Mouse (Mus musculus) hindbrain, embryonic 12.5 days (tissue): ENCODE results near the gene Btbd2. TPM values are rescaled to one million over a fixed set of nuclear protein-coding genes. Genes with fewer than 3 reads are reported as not detected.
A peak's percentile ranks its signal among the peaks of the same experiment; 100 is the strongest.

Experiments
- ATAC-seq: fragments of 200-750 bp; cut with Nextera tagmentation; 2 replicates; pipeline ENCODE4 v1.8.0; 2017; ENCODE audit warnings: moderate TSS enrichment; ENCODE audit not compliant: low FRiP score
- H3K27ac ChIP-seq: fragments of 300-500 bp; sonication (generic); 2 replicates; pipeline ENCODE4 v1.5.1; 2016; ENCODE audit warnings: mild to moderate bottlenecking
- H3K27me3 ChIP-seq: fragments of 300-500 bp; sonication (generic); 2 replicates; pipeline ENCODE4 v1.6.1; 2016; ENCODE audit warnings: mild to moderate bottlenecking
- H3K36me3 ChIP-seq: fragments of 300-500 bp; sonication (generic); 2 replicates; pipeline ENCODE4 v1.6.1; 2016; ENCODE audit warnings: mild to moderate bottlenecking
- H3K4me1 ChIP-seq: fragments of 300-500 bp; sonication (generic); 2 replicates; pipeline ENCODE4 v1.6.1; 2016
- H3K4me2 ChIP-seq: fragments of 300-500 bp; sonication (generic); replicated peaks from 2 replicates; pipeline ENCODE4 v1.6.1; 2016; ENCODE audit warnings: mild to moderate bottlenecking
- H3K4me3 ChIP-seq: fragments of 300-500 bp; sonication (generic); 2 replicates; pipeline ENCODE4 v1.5.1; 2016; ENCODE audit warnings: mild to moderate bottlenecking
- H3K9ac ChIP-seq: fragments of 300-500 bp; sonication (generic); 2 replicates; pipeline ENCODE4 v1.6.1; 2016; ENCODE audit warnings: mild to moderate bottlenecking, moderate library complexity
- H3K9me3 ChIP-seq: fragments of 300-500 bp; sonication (generic); replicated peaks from 2 replicates; pipeline ENCODE4 v1.6.1; 2016; ENCODE audit warnings: mild to moderate bottlenecking
- WGBS: fragments of 180-500 bp; shearing (Covaris S2); methylation state at CpG from one replicate; pipeline ENCODE4 v1.1.7; 2016; 5-methylcytosine and 5-hydroxymethylcytosine counted together
- polyA plus RNA-seq: library from polyadenylated mRNA; unstranded; fragments of >200 nt; fragmentation: Nextera tagmentation; extraction: Ambion mirVana; gene quantifications from 2 replicates; pipeline ENCODE4 v1.2.1, GENCODE M21; 2016

Gene Btbd2
- polyA plus RNA-seq, 1 experiment from 2014 or later, result 96.4 TPM

- 92% methylated on average over 8 of the region's 8 CpGs for WGBS
Measured at GRCm38 (mm10) chr10:80697393-80697787, 40.5 kb upstream of the Btbd2 start.

GRCm38 (mm10) chr10:80696502-80697392 is 39.9 kb upstream of the Btbd2 start:
- H3K4me3 ChIP-seq, result no peak overlapping the region
- no peak overlapping the region for H3K4me2 ChIP-seq
- H3K9me3 ChIP-seq, result no peaks in the 10 kb centered on the region
- H3K36me3 ChIP-seq, result 0 out of 2 replicates have a peak, but pooled peaks cover 7% of the 10 kb centered on the region
- peak overlapping the region; percentile 40; the same call in 1 of the 2 replicates for H3K27ac ChIP-seq
- ATAC-seq, result no peak
- no peak overlapping the region for H3K9ac ChIP-seq
- no peaks in the 10 kb centered on the region for H3K27me3 ChIP-seq
- 73% methylated on average over 12 of the region's 12 CpGs for WGBS
- H3K4me1 ChIP-seq, result peaks cover 17% of the 10 kb centered on the region

More at GRCm38 (mm10) chr10:80697393-80697787, 40.5 kb upstream of the Btbd2 start:
- Histone ChIP-seq H3K27me3 (no peaks in the 10 kb centered on the region), H3K4me2 (no peak overlapping the region), H3K4me3 (no peak overlapping the region), H3K9me3 (no peaks in the 10 kb centered on the region), H3K36me3 (0 out of 2 replicates have a peak, but pooled peaks cover 7% of the 10 kb centered on the region), H3K4me1 (peaks cover 17% of the 10 kb centered on the region), H3K9ac (no peak overlapping the region), H3K27ac (no peak overlapping the region)
- ATAC-seq, result no peak

GRCm38 (mm10) chr10:80695801-80696501 is 39.1 kb upstream of the Btbd2 start:
- Histone ChIP-seq H3K36me3 (peaks cover 9% of the 10 kb centered on the region), H3K9ac (no peak overlapping the region), H3K4me2 (no peak overlapping the region), H3K4me3 (no peak overlapping the region), H3K27me3 (no peaks in the 10 kb centered on the region), H3K9me3 (no peaks in the 10 kb centered on the region), H3K4me1 (peaks cover 13% of the 10 kb centered on the region), H3K27ac (peak overlapping the region; percentile 40; the same call in 1 of the 2 replicates)
- no peak for ATAC-seq
- 72% methylated on average over 10 of the region's 10 CpGs for WGBS

GRCm38 (mm10) chr10:80695186-80695585 is 38.3 kb upstream of the Btbd2 start:
- H3K4me1 ChIP-seq, result peaks cover 5% of the 10 kb centered on the region
- H3K4me2 ChIP-seq, result no peak overlapping the region
- no peak for ATAC-seq
- H3K36me3 ChIP-seq, result peaks cover 17% of the 10 kb centered on the region
- WGBS, result 83% methylated on average over 2 of the region's 2 CpGs
- H3K9ac ChIP-seq, result no peak overlapping the region
- H3K9me3 ChIP-seq, result no peaks in the 10 kb centered on the region
- H3K27ac ChIP-seq, result no peak overlapping the region
- H3K27me3 ChIP-seq, result no peaks in the 10 kb centered on the region
- no peak overlapping the region for H3K4me3 ChIP-seq

GRCm38 (mm10) chr10:80694159-80694938 is 37.5 kb upstream of the Btbd2 start:
- Histone ChIP-seq H3K27ac (no peak overlapping the region), H3K4me3 (no peak overlapping the region), H3K4me2 (no peak overlapping the region), H3K4me1 (no peaks in the 10 kb centered on the region), H3K9ac (no peak overlapping the region), H3K27me3 (no peaks in the 10 kb centered on the region), H3K36me3 (peaks cover 25% of the 10 kb centered on the region), H3K9me3 (no peaks in the 10 kb centered on the region)
- ATAC-seq, result no peak
- WGBS, result 87% methylated on average over 13 of the region's 13 CpGs

GRCm38 (mm10) chr10:80693401-80694045 is 36.7 kb upstream of the Btbd2 start:
- Histone ChIP-seq H3K9me3 (no peaks in the 10 kb centered on the region), H3K4me2 (no peak overlapping the region), H3K9ac (no peak overlapping the region), H3K27ac (no peak overlapping the region), H3K4me3 (no peak overlapping the region), H3K36me3 (peaks cover 33% of the 10 kb centered on the region), H3K27me3 (no peaks in the 10 kb centered on the region), H3K4me1 (no peaks in the 10 kb centered on the region)
- ATAC-seq, result no peak
- 92% methylated on average over 12 of the region's 12 CpGs for WGBS

GRCm38 (mm10) chr10:80692249-80693165 is 35.6 kb upstream of the Btbd2 start:
- no peak overlapping the region for H3K4me3 ChIP-seq
- H3K9me3 ChIP-seq, result no peaks in the 10 kb centered on the region
- H3K27ac ChIP-seq, result no peak overlapping the region
- no peak for ATAC-seq
- H3K4me1 ChIP-seq, result no peaks in the 10 kb centered on the region
- H3K36me3 ChIP-seq, result peaks cover 34% of the 10 kb centered on the region
- WGBS, result 85% methylated on average over 14 of the region's 14 CpGs
- H3K4me2 ChIP-seq, result no peak overlapping the region
- no peaks in the 10 kb centered on the region for H3K27me3 ChIP-seq
- H3K9ac ChIP-seq, result no peak overlapping the region

GRCm38 (mm10) chr10:80687850-80688249 is 31.0 kb upstream of the Btbd2 start:
- WGBS, result 41% methylated on average over 5 of the region's 5 CpGs

GRCm38 (mm10) chr10:80686617-80687016 is 29.7 kb upstream of the Btbd2 start:
- Histone ChIP-seq H3K4me2 (no peak overlapping the region), H3K27me3 (no peaks in the 10 kb centered on the region), H3K36me3 (peaks cover 65% of the 10 kb centered on the region), H3K4me1 (no peaks in the 10 kb centered on the region), H3K27ac (no peak overlapping the region), H3K9me3 (no peaks in the 10 kb centered on the region), H3K9ac (no peak overlapping the region), H3K4me3 (no peak overlapping the region)
- no peak for ATAC-seq
- 91% methylated on average over 3 of the region's 3 CpGs for WGBS

More at GRCm38 (mm10) chr10:80687850-80688249, 31.0 kb upstream of the Btbd2 start:
- Histone ChIP-seq H3K4me1 (no peaks in the 10 kb centered on the region), H3K4me3 (no peak overlapping the region), H3K27me3 (no peaks in the 10 kb centered on the region), H3K27ac (no peak overlapping the region), H3K4me2 (no peak overlapping the region), H3K36me3 (peaks cover 65% of the 10 kb centered on the region), H3K9ac (no peak overlapping the region), H3K9me3 (no peaks in the 10 kb centered on the region)
- ATAC-seq, result no peak

GRCm38 (mm10) chr10:80684984-80685383 is 28.1 kb upstream of the Btbd2 start:
- no peaks in the 10 kb centered on the region for H3K27me3 ChIP-seq
- H3K9ac ChIP-seq, result no peak overlapping the region; the same call in 1 of the 2 replicates
- peaks cover 53% of the 10 kb centered on the region for H3K36me3 ChIP-seq
- H3K4me3 ChIP-seq, result no peak overlapping the region
- ATAC-seq, result no peak
- H3K27ac ChIP-seq, result no peak overlapping the region
- no peaks in the 10 kb centered on the region for H3K4me1 ChIP-seq
- no peaks in the 10 kb centered on the region for H3K9me3 ChIP-seq
- 90% methylated on average over 4 of the region's 4 CpGs for WGBS
- H3K4me2 ChIP-seq, result no peak overlapping the region

- 59% methylated on average over 6 of the region's 6 CpGs for WGBS
- ATAC-seq, result no peak
- H3K4me3 ChIP-seq, result no peak overlapping the region
- H3K27ac ChIP-seq, result no peak overlapping the region
- H3K4me2 ChIP-seq, result no peak overlapping the region
- H3K9me3 ChIP-seq, result no peaks in the 10 kb centered on the region
- H3K36me3 ChIP-seq, result peaks cover 46% of the 10 kb centered on the region
- no peak overlapping the region for H3K9ac ChIP-seq
- H3K4me1 ChIP-seq, result peaks cover 7% of the 10 kb centered on the region
- H3K27me3 ChIP-seq, result no peaks in the 10 kb centered on the region
Measured at GRCm38 (mm10) chr10:80684214-80684613, 27.3 kb upstream of the Btbd2 start.
